Mouse (Mus musculus) ES-E14 (cell line): ENCODE data around the gene Sgk2. TPM values are rescaled to one million over a fixed set of nuclear protein-coding genes. Genes with fewer than 3 reads are reported as not detected.

Experiments
- DNase-seq: peaks from one replicate; pipeline ENCODE4 v3.0.0-alpha.2; 2013; ENCODE audit warnings: low read depth, low spot score
- H3K27ac ChIP-seq: 2 replicates; pipeline ENCODE4 v1.5.1; 2012; ENCODE audit warnings: low read depth, mild to moderate bottlenecking, low read length, moderate library complexity, mixed read lengths; ENCODE audit not compliant: poor library complexity, insufficient read depth, severe bottlenecking
- H3K36me3 ChIP-seq: 2 replicates; pipeline ENCODE4 v1.6.1; 2012; ENCODE audit warnings: mild to moderate bottlenecking, low read length, moderate library complexity, mixed read lengths; ENCODE audit not compliant: control insufficient read depth, poor library complexity, insufficient read depth, severe bottlenecking
- H3K4me1 ChIP-seq, 2 experiments: fragments of 150-350 bp in 1 of 2; sonication (generic) in 1 of 2; 2 replicates each; pipeline ENCODE4 v1.6.1; 2012; ENCODE audit warnings: low read length in 2 of 2, mild to moderate bottlenecking in 1 of 2, mixed read lengths in 1 of 2; ENCODE audit not compliant: control insufficient read depth in 2 of 2, insufficient read depth in 2 of 2, poor library complexity in 1 of 2
- H3K4me3 ChIP-seq, 2 experiments: fragments of 150-350 bp in 1 of 2; sonication (generic) in 1 of 2; 2 replicates each; pipeline ENCODE4 v1.5.1; 2012; ENCODE audit warnings: low read length in 2 of 2, low read depth in 1 of 2, mild to moderate bottlenecking in 1 of 2, mixed read lengths in 1 of 2; ENCODE audit not compliant: insufficient read depth in 1 of 2, poor library complexity in 1 of 2, severe bottlenecking in 1 of 2
- H3K9ac ChIP-seq: 2 replicates; pipeline ENCODE4 v1.6.1; 2012; ENCODE audit warnings: low read depth, mild to moderate bottlenecking, low read length, mixed read lengths; ENCODE audit not compliant: poor library complexity, insufficient read depth, severe bottlenecking
- H3K9me3 ChIP-seq: fragments of 150-350 bp; sonication (generic); 2 replicates; pipeline ENCODE4 v1.6.1; 2012; ENCODE audit warnings: low read depth, mild to moderate bottlenecking, low read length; ENCODE audit not compliant: control insufficient read depth, insufficient read depth
- CHD2 ChIP-seq: IDR thresholded peaks from 2 replicates; pipeline ENCODE4 v1.6.1; 2014; ENCODE audit warnings: mild to moderate bottlenecking, low read depth, low read length, inconsistent platforms
- HCFC1 ChIP-seq: IDR thresholded peaks from 2 replicates; pipeline ENCODE4 v1.6.1; 2012; ENCODE audit warnings: low read length, inconsistent platforms, borderline replicate concordance; ENCODE audit not compliant: insufficient read depth
- MAFK ChIP-seq: IDR thresholded peaks from 2 replicates; pipeline ENCODE4 v1.6.1; 2014; ENCODE audit warnings: mild to moderate bottlenecking, low read depth, low read length, inconsistent platforms; ENCODE audit not compliant: insufficient read depth
- ZC3H11A ChIP-seq: IDR thresholded peaks from 2 replicates; pipeline ENCODE4 v1.6.1; 2012; ENCODE audit warnings: low read depth, mild to moderate bottlenecking, inconsistent platforms, low read length, borderline replicate concordance
- ZNF384 ChIP-seq: IDR thresholded peaks from 2 replicates; pipeline ENCODE4 v1.6.1; 2012; ENCODE audit warnings: low read depth, low read length, inconsistent platforms
- in situ Hi-C, 2 experiments: fragments of 600-800 bp; cut with MboI; formaldehyde crosslinking; loops; one replicate each; pipeline ENCODE4 v1.15.1; 2025; ENCODE audit warnings: low sequenced_read_pairs in 2 of 2, inconsistent platforms in 1 of 2; ENCODE audit not compliant: unreplicated experiment in 2 of 2
- total RNA-seq: library from RNA; depleted of rRNA; stranded (reverse); fragments of 300-350 nt; gene quantifications from 2 replicates; pipeline ENCODE4 v1.2.3, GENCODE M21; 2012

Sgk2 gene
- total RNA-seq, 1 experiment: 1.8 TPM

DNA sequence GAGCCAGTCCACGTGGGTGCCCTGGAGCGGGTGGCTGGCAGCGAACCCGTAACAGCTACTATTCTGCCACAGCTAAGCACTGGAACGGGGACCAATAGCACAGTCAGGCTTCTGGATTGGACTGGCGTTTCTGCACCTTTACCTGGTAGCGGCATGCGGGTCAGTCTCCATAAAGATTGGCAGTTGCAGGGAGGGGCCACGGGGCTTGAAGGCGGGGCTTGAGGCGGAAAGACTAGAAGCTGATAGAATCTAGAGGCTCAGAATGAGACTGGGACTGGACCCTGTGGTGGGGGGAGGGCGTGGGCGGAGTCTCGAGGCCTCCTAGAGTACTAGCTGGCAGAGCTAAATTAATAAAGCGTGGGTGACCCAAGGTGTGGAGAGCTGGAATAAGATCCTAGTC, 39.4 kb upstream of the Sgk2 start:
- H3K9ac ChIP-seq: peak overlapping the region; percentile 62; the same call in 1 of the 2 replicates
- peak overlapping the region; percentile 55 to 65 for H3K4me3 ChIP-seq
- no peak for TF ChIP-seq ZNF384
- no peak for TF ChIP-seq CHD2
- TF ChIP-seq MAFK: no peak
- TF ChIP-seq ZC3H11A: no peak
- no peak for TF ChIP-seq HCFC1
- H3K27ac ChIP-seq: no peak overlapping the region
- no peaks in the 10 kb centered on the region for H3K36me3 ChIP-seq
- peaks cover 0 to 8% of the 10 kb centered on the region in 2 experiments; a peak in 1 of 4 replicates for H3K4me1 ChIP-seq
- in situ Hi-C loops: no loop called here
- DNase-seq: no peak
- no peaks in the 10 kb centered on the region for H3K9me3 ChIP-seq

DNA sequence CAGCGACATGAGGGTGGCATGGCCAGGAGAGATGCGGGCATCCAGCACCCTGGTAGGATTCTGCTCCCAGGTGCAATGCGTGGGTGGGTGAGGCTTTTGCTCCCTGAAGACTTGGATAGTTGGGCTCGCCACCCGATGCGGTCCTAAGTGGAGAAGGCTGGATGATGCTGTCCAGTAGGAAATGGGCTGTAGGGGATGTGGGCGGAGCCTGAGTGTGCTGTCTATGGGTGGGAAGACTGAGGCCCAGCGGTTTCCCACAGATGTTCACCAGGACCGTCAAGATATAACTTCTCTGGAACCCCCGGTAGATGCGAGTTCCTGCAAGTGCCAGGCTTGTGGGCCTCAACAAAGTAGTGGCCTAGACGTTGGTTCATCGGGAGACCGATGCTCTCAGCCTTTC, 38.9 kb upstream of the Sgk2 start:
- Histone ChIP-seq H3K9me3 (no peaks in the 10 kb centered on the region), H3K36me3 (no peaks in the 10 kb centered on the region), H3K4me3 (peak overlapping the region; percentile 55 to 65), H3K4me1 (peaks cover 0 to 8% of the 10 kb centered on the region in 2 experiments; a peak in 1 of 4 replicates), H3K27ac (no peak overlapping the region), H3K9ac (peak overlapping the region; percentile 52; the same call in 1 of the 2 replicates)
- TF ChIP-seq ZC3H11A (no peak), HCFC1 (no peak), MAFK (no peak), ZNF384 (no peak), CHD2 (no peak)
- in situ Hi-C loops: no loop called here
- DNase-seq: no peak

DNA sequence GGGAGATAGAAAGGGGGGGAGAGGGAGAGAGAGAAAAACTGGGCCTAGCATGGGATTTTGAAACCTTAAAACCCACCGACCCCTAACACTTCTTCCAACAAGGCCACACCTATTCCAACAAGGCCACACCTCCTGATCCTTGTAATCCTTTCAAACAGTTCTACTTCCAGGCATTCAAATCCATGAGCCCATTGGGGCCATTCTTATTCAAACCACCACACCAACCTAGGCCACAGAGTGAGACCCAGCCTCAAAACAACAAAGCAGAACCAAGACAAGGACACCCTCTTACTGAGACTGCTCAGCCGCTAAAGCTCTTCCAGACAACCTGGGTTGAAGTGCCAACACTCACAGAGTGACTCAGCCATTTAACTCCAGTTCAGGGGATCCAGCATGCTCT, 36.4 kb upstream of the Sgk2 start:
- DNase-seq: no peak
- no peaks in the 10 kb centered on the region for H3K9me3 ChIP-seq
- in situ Hi-C loops: loop anchor here in 1 of 2 experiments (25.0 kb wide), 1 partner anchor 387 kb away; no protein-coding TSS in a partner anchor
- peaks cover 0 to 8% of the 10 kb centered on the region in 2 experiments; a peak in 1 of 4 replicates for H3K4me1 ChIP-seq
- TF ChIP-seq CHD2: no peak
- no peak for TF ChIP-seq MAFK
- TF ChIP-seq ZC3H11A: no peak
- no peak for TF ChIP-seq ZNF384
- no peak for TF ChIP-seq HCFC1
- H3K9ac ChIP-seq: no peak overlapping the region
- H3K4me3 ChIP-seq: no peak overlapping the region
- H3K27ac ChIP-seq: no peak overlapping the region
- no peaks in the 10 kb centered on the region for H3K36me3 ChIP-seq

DNA sequence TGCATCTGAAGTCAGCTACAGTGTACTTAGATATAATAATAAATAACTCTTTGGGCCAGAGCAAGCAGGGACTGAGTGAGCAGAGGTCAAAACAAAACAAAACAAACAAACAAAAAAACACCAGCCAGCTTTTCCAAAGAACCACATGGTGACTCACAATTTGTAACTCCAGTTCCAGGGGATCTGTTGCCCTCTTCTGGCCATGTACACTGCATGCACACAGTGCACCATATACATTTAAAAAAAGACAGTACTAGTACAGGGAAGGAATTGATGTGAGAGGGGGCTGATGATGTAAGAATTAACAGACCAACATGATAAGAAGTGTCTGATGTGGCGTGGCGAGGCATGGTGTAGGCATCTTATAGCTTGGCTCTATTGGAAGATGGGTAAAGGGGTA, 30.3 kb upstream of the Sgk2 start:
- Histone ChIP-seq H3K36me3 (no peaks in the 10 kb centered on the region), H3K4me1 (no peaks in the 10 kb centered on the region), H3K4me3 (no peak overlapping the region), H3K9me3 (no peaks in the 10 kb centered on the region), H3K27ac (no peak overlapping the region), H3K9ac (no peak overlapping the region)
- in situ Hi-C loops: loop anchor here in 1 of 2 experiments (25.0 kb wide), 1 partner anchor 380 kb away; no protein-coding TSS in a partner anchor
- no peak for DNase-seq
- TF ChIP-seq MAFK: no peak
- TF ChIP-seq HCFC1: no peak
- TF ChIP-seq CHD2: no peak
- TF ChIP-seq ZNF384: no peak
- TF ChIP-seq ZC3H11A: no peak
